Mouse (Mus musculus): ENCODE measurements at regions not wholly inside any gene's neighbourhood (a gene's known extent, or its start where the extent isn't known, plus 50 kb on each side); places are given as distances from the start of the nearest gene placed in this dataset.

DNA sequence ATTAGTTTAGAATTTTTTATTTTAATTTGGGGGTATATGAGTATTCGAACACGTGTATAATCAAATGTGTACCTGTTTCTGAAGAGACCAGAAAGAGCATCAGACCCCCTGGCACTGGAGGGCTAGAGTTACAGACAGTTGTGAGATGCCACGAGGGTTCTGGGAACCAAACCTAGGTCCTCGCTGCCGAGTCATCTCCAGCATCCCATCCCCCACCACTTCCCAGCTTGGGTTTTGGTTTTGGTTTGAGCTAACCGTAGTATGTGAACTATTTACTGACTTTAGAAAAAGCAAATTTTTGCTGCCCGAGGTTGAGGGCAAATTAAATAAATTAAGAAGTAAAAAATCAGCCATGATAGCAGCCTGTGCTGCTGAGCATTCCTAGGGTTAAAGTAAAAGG is 74.9 kb upstream of the Epcam start:
- TF ChIP-seq POLR2A (IDR thresholded peaks at IDR 0.05; ENCODE audit: low read depth, low read length) (no peak), CTCF (IDR thresholded peaks at IDR 0.05; ENCODE audit: extremely low read depth, insufficient read depth, insufficient read length, insufficient replicate concordance) (no peak)

Data from spleen, adult 2 months (tissue).